Mouse (Mus musculus): ENCODE data around the gene Vmn1r4.

Vmn1r4 gene

GRCm38 (mm10) chr6:56923726-56924707, at the start of gene Vmn1r4, which contains the start of gene Nt5c3:
Vmn1r4 (plus strand) TSS chr6:56924015.
Nt5c3 (minus strand) TSS chr6:56923932.
- DNase-seq (ENCODE audit: low spot score in 2 of 2): peak; percentile 93 to 98

- DNase-seq (ENCODE audit: low spot score in 2 of 2): no peak
These were observed 46.9 kb upstream of the Vmn1r4 start for GRCm38 (mm10) chr6:56876870-56877269.

DNA sequence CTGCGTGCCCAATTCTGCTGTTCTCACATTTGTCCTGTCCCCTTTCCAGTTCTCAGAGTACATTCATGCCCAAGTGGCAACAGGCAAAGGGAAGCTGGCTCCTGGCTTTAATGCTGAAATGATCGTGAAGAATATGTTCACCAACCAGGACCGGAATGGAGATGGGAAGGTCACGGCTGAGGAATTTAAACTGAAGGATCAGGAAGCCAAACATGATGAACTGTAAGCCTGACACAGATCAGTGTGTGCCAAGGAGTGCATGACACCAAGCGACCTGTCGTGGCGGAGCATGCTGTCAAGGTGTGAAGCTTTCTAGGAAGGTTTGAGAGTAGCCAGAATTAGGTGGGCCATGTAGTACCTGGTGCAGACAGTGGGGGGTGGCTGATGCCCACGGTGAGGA, 45.8 kb upstream of the Vmn1r4 start:
- DNase-seq (ENCODE audit: low spot score in 2 of 2): no peak

DNA sequence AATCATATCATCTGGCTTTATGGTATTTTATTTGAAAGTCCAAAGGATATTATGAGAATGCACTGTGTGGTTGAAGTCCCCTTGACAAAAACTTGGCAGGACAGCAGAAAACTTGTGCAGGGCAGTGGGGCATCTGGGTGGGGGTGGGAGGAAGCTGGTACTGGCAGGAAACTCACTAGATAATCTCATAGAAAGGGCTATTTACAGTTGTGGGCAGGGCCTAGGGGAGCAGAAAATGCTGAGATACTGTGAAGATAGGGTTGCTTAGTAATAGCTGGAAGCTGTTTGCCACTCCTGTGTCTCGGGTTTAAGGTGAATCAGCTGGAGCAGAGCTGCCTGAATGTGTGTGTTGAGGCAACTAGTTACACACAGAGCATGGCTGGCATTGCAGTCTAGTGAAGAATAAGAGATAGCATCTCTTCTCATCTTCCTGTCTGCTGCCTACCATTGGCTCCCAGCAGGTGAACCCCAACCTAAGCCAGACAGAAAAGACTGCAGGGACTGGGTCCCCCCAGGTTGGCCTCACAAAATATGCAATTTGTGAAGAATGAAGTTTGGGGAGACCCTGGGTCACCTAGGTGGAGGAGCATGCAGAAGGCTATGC, 44.4 kb upstream of the Vmn1r4 start:
- no peak for DNase-seq (ENCODE audit: low spot score in 2 of 2)

DNA sequence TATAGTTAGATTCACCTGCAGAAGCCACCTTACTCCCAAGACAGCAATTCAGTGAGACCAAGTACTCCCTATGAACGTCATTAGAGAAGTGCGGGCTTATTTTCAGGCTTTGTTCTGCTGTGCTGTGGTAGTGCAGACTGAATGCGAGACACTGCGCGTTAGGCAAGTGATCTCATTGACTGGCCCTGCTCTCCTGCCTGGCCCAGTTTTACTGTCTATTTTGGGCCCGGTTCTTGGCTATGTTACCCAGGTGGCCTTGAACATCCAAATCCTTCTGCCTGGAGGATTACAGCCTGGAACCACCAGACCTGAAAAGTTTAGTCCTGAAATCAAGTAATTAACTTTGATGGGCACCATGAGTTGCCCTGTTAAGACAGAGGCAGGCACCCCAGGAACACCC, 35.3 kb upstream of the Vmn1r4 start:
- DNase-seq (ENCODE audit: low spot score in 2 of 2): no peak

- DNase-seq (ENCODE audit: low spot score in 2 of 2): no peak
These were observed 33.1 kb upstream of the Vmn1r4 start for GRCm38 (mm10) chr6:56890762-56891161.

GRCm38 (mm10) chr6:56899601-56900000, 24.2 kb upstream of the Vmn1r4 start:
- peak; percentile 40 to 50 for DNase-seq (ENCODE audit: low spot score in 2 of 2)

- no peak for DNase-seq (ENCODE audit: low spot score in 2 of 2)
These were observed 22.5 kb upstream of the Vmn1r4 start for GRCm38 (mm10) chr6:56901336-56901735.

DNA sequence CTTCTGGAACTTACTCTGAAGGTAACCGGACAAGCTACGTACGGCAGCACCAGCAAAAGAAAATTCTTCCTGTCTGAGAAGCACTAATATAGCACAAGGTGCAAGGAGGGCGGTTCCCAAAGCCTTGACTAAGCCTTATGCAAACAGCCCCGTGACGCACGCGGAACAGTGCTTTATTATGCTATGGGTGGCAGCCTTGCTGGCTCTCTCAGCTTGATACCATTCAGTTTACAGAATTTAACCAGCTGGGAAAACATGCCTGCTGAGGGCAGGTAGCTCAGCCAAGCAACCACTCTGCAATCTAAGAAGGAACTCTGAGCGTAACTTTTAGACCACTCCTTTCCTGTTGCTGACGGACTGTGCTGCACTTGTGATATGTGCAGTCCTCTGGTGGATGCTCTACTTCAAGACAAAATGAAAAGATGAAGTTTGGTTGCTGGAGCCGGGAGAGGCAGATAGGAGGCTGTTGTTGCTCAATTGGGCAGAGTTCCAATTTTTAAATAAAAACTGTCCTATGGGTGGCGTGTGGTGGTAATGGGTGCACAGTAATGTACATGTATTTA, 21.9 kb upstream of the Vmn1r4 start:
- DNase-seq (ENCODE audit: low spot score in 2 of 2): peak; percentile 61 to 72

DNA sequence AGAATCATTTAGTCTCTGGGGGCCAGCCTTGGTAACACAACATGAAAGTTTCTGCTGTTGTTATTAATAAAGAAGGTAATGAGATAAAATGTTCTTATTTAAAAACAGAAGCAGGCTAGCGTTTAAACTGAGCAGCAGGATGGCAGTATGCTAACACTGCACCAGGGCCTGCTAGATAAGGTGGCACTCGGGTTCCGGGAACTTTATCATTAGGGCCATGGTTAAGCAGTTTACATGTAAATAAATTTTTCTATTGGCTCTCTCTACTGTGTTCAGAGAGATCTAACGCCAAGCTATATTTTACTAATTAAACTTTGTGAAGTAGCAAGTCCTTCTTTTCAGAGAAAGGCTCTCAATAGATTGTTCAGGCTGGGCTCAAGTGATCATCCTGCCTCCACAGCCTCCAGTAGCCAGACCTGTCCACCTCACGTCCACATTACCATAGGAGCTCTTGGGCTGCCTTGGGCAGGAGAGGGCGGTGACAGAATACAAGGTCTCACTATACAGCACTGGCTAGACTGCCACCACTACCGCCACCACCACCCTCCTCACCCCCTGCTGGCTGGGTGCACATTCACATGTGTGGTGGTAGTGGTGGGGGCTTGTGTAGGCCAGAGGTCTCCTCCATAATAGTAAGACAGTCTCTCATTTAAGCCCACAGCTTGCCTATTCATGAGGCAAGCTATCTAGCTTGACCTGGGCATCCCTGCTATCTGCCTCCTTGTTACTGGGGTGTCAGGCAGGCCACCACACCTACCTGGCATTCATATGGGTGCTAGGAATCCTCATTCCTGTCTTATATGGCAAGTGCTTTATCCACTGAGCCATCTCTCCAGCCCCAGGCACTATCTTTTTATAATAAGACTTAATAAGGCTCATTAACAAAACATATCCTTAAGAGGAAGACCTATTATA, 21.0 kb upstream of the Vmn1r4 start:
- DNase-seq (ENCODE audit: low spot score in 2 of 2): no peak

- DNase-seq (ENCODE audit: low spot score in 2 of 2): no peak
These were observed 20.0 kb upstream of the Vmn1r4 start for GRCm38 (mm10) chr6:56903831-56904230.

GRCm38 (mm10) chr6:56904330-56904729, 19.5 kb upstream of the Vmn1r4 start:
- no peak for DNase-seq (ENCODE audit: low spot score in 2 of 2)

DNA sequence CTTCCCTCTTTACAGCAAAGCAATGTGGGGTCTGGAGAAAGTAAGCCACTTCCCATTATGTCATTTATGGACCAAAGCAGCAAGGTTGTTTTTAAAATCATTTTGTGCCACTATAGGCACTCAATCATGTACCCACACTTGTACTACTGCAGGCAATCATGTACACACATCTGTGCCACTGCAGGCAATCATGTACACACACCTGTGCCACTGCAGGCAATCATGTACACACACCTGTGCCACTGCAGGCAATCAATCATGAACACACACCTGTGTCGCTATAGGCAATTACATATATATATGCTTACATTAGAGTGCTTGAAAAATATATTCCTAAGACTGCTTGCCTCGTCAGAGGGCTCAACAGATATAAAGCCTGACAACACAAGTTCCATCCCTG, 18.8 kb upstream of the Vmn1r4 start:
- no peak for DNase-seq (ENCODE audit: low spot score in 2 of 2)

DNA sequence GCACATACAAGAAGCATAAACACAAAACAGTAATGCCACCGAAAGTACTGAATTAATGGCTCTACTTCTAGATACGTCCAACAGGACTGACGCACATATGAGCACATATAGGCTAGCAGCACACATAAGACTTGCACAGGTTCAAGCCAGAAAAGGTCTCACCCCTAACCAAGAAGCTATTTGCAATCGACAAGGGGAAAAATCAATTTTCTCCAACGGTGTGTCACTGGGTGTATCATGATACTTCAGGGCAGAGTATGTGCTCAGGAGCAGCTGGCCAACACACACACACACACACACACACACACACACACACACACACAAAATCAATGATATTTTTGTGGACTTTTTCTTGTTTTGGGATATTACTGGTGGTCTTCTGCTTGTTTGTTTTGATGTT, 18.3 kb upstream of the Vmn1r4 start:
- no peak for DNase-seq (ENCODE audit: low spot score in 2 of 2)

DNA sequence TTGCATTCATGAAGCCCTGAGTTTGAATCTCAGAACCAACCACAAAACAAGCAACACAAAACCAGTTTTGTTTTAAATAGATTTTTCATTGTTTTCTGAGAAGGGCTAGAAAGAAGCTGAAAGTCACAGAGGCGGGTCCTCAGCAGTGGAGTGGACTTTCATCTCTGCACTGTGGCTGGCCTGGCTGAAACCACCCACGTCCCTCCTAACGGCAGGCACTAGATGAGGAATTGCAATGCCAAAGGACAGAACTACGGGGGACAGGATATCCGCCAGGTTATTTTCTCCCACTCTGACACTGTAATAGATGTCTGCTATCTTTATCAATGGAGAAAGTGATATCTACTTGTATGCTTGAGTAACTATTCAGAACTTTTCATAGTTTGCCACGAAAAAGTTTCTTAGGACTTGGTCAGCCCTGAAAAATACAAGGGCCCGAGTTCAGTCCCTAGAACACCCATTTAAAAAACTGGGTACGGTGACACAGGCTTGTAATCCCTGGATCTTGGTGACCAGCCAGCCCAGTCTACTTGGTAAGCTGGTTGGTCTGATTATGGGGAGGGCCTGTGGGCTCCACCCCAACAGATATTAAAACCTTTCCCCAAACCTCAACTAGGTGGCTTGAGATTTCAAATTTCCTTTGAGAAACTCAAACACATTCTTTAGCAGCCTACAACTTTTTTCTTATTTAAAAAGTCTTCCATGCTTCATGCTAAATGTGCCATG, 17.5 kb upstream of the Vmn1r4 start:
- DNase-seq (ENCODE audit: low spot score in 2 of 2): no peak

GRCm38 (mm10) chr6:56907973-56908372, 15.8 kb upstream of the Vmn1r4 start:
- no peak for DNase-seq (ENCODE audit: low spot score in 2 of 2)

DNA sequence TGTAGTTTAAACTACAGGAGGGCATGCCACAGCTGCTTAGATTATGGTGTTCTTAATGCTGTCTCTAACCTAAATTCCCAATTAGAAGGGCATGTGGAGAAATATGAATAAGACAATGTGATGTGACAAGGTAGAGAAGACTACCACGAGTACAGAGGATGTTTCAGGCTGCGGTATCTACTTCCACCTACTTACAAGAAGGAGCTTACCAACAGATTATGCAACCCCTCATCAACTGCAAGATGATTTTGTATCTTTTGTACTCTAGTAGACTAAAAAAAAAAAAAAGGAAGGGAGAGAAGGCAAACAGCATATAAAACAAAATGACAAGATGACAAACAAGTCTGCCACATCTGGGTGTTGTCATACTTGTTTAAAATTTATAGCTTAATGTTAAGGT, 15.4 kb upstream of the Vmn1r4 start:
- DNase-seq (ENCODE audit: low spot score in 2 of 2): no peak

DNA sequence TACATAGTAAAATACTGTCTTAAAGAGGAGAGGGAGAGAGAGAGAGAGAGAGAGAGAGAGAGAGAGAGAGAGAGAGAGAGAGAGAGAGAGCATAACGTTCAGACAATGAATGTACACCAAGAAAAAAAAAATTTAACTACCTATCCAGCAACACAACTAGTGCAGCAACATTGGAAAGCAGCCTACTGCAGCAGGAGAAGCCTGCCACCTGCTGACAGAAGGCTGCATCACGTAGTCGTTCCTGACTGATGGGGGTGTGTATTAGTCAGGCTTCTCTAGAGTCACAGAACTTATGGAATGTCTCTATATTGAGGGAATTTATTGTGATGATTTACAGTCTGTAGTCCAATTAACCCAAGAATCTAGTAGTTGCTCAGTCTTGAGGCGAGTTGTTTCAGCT, 14.9 kb upstream of the Vmn1r4 start:
- peak in 1 of 2 experiments; percentile 65 for DNase-seq (ENCODE audit: low spot score in 2 of 2)

GRCm38 (mm10) chr6:56910910-56911309, 12.9 kb upstream of the Vmn1r4 start:
- no peak for DNase-seq (ENCODE audit: low spot score in 2 of 2)

DNA sequence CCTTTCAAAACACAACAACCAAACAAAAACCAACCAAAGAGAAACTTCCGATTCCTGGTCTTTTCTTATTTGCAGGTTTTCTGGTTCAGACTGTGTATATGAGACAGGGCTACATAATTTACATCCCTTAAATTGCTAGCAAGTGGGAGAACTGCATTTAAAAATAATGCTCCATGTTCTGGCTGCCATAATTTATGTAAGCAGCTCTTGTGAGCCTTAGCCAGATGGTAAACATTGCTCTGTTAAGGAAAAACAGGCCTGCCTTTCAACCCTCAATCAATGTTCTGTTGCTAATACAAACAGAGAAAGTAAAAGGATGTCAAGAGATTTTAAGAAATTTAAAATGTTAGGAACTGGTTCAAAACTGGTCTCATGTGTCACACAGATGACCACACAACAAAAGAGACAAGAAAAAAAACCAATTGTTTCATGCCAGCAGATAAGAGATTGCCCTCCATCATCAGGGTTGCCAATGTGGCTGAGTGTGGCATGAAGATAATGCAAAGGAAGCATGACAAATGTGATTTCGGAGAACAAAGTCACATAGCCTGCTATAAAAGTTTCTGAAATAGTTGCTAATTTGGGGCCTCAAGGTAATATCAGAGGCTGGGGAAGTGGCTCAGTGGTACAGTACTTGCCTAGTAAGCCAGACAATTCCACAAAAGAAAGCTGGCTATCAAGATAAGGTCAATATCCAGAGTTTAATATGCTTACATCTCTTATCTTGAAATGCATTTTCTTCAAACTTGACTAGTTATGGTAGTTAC, 10.5 kb upstream of the Vmn1r4 start:
- no peak for DNase-seq (ENCODE audit: low spot score in 2 of 2)
